Mouse (Mus musculus) neural tube, embryonic 14.5 days (tissue): ENCODE data around the gene Cracr2a. TPM values are rescaled to one million over a fixed set of nuclear protein-coding genes. Genes with fewer than 3 reads are reported as not detected.
A peak's percentile ranks its signal among the peaks of the same experiment; 100 is the strongest.

Experiments used
- ATAC-seq: fragments of 200-750 bp; cut with Nextera tagmentation; 2 replicates; pipeline ENCODE4 v1.8.0; 2017; ENCODE audit warnings: low read depth, mild to moderate bottlenecking, moderate TSS enrichment, moderate library complexity
- H3K27ac ChIP-seq: fragments of 300-500 bp; sonication (generic); 2 replicates; pipeline ENCODE4 v1.5.1; 2014; ENCODE audit warnings: low read depth, mild to moderate bottlenecking, control low read depth, low read length, moderate library complexity, mixed read lengths
- H3K27me3 ChIP-seq: fragments of 300-500 bp; sonication (generic); 2 replicates; pipeline ENCODE4 v1.6.1; 2014; ENCODE audit warnings: low read length; ENCODE audit not compliant: control insufficient read depth, insufficient read depth
- H3K36me3 ChIP-seq: fragments of 300-500 bp; sonication (generic); 2 replicates; pipeline ENCODE4 v1.6.1; 2014; ENCODE audit warnings: low read length, mixed read lengths; ENCODE audit not compliant: control insufficient read depth, insufficient read depth
- H3K4me1 ChIP-seq: fragments of 300-500 bp; sonication (generic); 2 replicates; pipeline ENCODE4 v1.6.1; 2014; ENCODE audit warnings: low read length; ENCODE audit not compliant: control insufficient read depth, insufficient read depth
- H3K4me2 ChIP-seq: fragments of 300-500 bp; sonication (generic); 2 replicates; pipeline ENCODE4 v1.6.1; 2014; ENCODE audit warnings: mild to moderate bottlenecking, low read depth, low read length, control low read depth
- H3K4me3 ChIP-seq: fragments of 300-500 bp; sonication (generic); 2 replicates; pipeline ENCODE4 v1.5.1; 2014; ENCODE audit warnings: low read depth, low read length, control low read depth, mixed read lengths
- H3K9ac ChIP-seq: fragments of 300-500 bp; sonication (generic); replicated peaks from 2 replicates; pipeline ENCODE4 v1.6.1; 2014; ENCODE audit warnings: low read depth, mild to moderate bottlenecking, control low read depth, low read length, mixed read lengths
- H3K9me3 ChIP-seq: fragments of 300-500 bp; sonication (generic); 2 replicates; pipeline ENCODE4 v1.6.1; 2016; ENCODE audit warnings: low read length; ENCODE audit not compliant: control insufficient read depth
- WGBS: fragments of 180-500 bp; shearing (Covaris S2); extraction: QIAGEN DNeasy Blood & Tissue Kit; methylation state at CpG from one replicate; pipeline ENCODE4 v1.1.7; 2014; 5-methylcytosine and 5-hydroxymethylcytosine counted together
- polyA plus RNA-seq: library from polyadenylated mRNA; unstranded; fragments of >200 nt; fragmentation: Nextera tagmentation; extraction: Ambion mirVana; gene quantifications from 2 replicates; pipeline ENCODE4 v1.2.1, GENCODE M21; 2014

Cracr2a gene
- polyA plus RNA-seq, 1 experiment from 2014 or later = 1.4 TPM

GRCm38 (mm10) chr6:127629249-127629648, 68.1 kb downstream of the Cracr2a start:
- no peak for ATAC-seq
- 86% methylated on average over 2 of the region's 2 CpGs for WGBS
- no peak overlapping the region for H3K27ac ChIP-seq

GRCm38 (mm10) chr6:127634858-127635257, 73.7 kb downstream of the Cracr2a start:
- Histone ChIP-seq H3K27ac (no peak overlapping the region), H3K9me3 (no peaks in the 10 kb centered on the region), H3K27me3 (no peaks in the 10 kb centered on the region), H3K4me1 (no peaks in the 10 kb centered on the region), H3K4me2 (no peak overlapping the region), H3K36me3 (no peaks in the 10 kb centered on the region), H3K9ac (no peak overlapping the region), H3K4me3 (no peak overlapping the region)
- WGBS = 71% methylated on average over 2 of the region's 2 CpGs
- no peak for ATAC-seq

More at GRCm38 (mm10) chr6:127629249-127629648, 68.1 kb downstream of the Cracr2a start:
- H3K27me3 ChIP-seq = no peaks in the 10 kb centered on the region
- peaks cover 5% of the 10 kb centered on the region; the same call in 1 of the 2 replicates for H3K4me1 ChIP-seq
- no peaks in the 10 kb centered on the region for H3K9me3 ChIP-seq
- no peaks in the 10 kb centered on the region for H3K36me3 ChIP-seq
- no peak overlapping the region for H3K9ac ChIP-seq
- no peak overlapping the region for H3K4me2 ChIP-seq
- H3K4me3 ChIP-seq = no peak overlapping the region

DNA sequence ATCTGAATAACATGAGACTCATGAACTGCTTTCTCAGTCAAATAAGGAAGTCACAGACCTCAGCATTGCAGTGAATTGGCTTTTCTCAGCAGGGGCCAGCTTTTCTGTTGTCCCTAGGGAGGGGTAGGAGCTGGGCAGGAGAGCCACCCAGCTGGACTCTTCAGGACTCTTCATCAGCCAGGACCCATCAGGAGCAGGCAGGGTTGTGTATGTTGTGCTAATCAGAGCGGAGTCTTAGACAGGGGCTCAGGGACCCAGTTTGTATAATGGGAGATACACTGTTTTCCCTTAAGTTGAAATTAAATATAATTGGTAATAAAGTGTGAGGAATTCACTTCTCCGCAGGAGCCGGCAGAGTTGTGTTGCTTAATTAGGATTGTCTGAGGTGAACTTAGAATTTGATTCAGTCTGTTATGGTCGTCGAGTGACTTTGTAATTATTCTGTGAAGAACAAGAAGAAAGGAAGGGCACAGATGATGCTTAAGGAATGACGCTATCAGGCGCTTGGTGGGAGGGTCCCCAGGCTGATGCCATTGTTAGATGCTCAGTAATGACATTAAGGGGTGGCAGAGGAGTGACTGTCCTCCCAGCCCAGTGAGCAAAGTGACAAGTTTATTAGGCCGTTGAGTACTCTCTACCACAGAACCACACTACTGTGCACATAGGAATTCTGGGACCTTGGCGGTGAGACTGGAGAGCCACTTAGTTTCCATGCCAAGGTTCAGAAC, 74.5 kb downstream of the Cracr2a start:
- Histone ChIP-seq H3K4me3 (no peak overlapping the region), H3K9ac (no peak overlapping the region), H3K27me3 (no peaks in the 10 kb centered on the region), H3K4me1 (no peaks in the 10 kb centered on the region), H3K27ac (no peak overlapping the region), H3K9me3 (no peaks in the 10 kb centered on the region), H3K36me3 (no peaks in the 10 kb centered on the region), H3K4me2 (no peak overlapping the region)
- WGBS = 30% methylated on average over 9 of the region's 9 CpGs
- ATAC-seq = peak; percentile 55; the same call in 1 of the 2 replicates

DNA sequence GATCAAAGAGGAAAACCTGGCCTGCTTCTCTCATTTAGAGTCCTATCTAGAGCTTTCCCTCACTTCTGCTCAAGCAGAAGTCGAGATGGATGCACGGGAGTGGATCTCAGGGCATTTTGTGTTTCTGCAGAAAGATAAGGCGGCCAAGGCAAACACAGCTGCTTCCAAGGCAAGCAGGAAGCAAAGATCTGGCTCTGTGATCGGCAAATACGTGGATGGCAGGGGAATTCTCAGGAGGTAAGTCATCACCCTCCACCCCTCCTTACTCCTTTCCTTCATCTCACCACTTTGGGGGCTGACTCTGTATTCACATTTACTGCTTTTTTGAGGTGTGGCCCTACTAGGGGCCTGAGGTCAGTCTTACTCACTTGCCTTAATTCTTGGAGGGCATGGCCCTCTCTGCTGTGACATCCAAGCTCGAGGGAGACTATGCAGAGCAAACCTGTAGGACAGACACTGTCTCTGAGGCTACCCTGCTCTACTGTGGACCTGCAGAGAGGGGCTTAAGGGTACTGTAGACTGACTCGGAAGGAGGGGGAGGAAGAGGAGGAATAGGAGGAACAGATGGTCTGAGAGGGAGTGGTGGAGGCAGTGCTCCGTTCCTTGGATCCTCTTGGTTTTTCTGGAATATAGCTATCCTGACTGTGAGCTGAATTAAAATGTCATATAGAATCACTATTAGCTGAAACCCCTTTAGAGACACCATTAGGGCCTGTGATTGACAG, 80.1 kb downstream of the Cracr2a start:
- 77% methylated on average over 8 of the region's 8 CpGs for WGBS
- no peaks in the 10 kb centered on the region for H3K36me3 ChIP-seq
- ATAC-seq = no peak

DNA sequence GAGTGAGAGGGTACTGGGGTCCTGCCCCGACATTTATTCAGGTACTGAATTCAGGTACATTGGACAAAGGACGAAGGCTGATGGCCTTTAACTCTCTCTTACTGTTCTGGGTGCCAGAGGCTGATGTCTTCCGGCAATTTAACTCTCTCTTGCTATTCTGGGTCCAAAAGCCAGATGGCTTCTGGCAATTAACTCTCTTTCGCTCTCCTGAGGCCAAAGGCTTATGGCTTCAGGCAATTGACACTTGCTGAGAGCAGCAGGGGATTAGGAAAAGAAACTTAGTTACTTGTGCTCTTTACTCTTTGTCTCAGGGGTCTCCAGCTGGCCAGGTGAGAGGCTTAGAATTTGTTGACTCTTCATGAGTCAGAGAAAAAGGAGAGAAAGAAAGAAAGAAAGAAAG, 94.8 kb downstream of the Cracr2a start:
- H3K4me3 ChIP-seq = no peak overlapping the region
- H3K4me2 ChIP-seq = no peak overlapping the region
- no peaks in the 10 kb centered on the region for H3K4me1 ChIP-seq
- no peak for ATAC-seq
- 15% methylated on average over 4 of the region's 4 CpGs for WGBS
- no peaks in the 10 kb centered on the region for H3K9me3 ChIP-seq
- H3K27ac ChIP-seq = no peak overlapping the region
- no peaks in the 10 kb centered on the region for H3K36me3 ChIP-seq
- H3K27me3 ChIP-seq = no peaks in the 10 kb centered on the region
- no peak overlapping the region for H3K9ac ChIP-seq

More for the DNA sequence above, 80.1 kb downstream of the Cracr2a start:
- H3K4me1 ChIP-seq = no peaks in the 10 kb centered on the region
- H3K9ac ChIP-seq = no peak overlapping the region
- H3K27me3 ChIP-seq = no peaks in the 10 kb centered on the region
- H3K27ac ChIP-seq = no peak overlapping the region
- no peak overlapping the region for H3K4me3 ChIP-seq
- H3K4me2 ChIP-seq = no peak overlapping the region
- H3K9me3 ChIP-seq = no peaks in the 10 kb centered on the region

DNA sequence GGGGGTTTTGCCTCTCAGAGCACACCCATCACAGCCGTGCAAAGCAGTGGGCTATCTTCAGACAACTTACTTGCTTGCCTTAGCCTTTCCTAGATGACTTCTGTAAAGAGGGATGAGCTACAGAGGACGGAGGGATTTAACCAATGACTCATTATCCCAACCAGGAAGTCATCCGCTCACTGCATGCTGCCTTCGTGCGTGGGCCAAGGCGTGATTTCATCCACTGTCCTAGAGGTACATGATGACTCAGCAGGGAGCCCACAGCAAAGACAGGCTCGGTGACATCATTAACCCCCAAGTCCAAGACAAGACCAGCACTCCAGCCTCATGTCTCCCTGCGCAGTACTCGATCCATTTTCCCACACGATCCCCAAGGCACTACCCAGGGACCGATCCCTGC, 96.0 kb downstream of the Cracr2a start:
- ATAC-seq = no peak
- H3K9ac ChIP-seq = no peak overlapping the region
- H3K4me3 ChIP-seq = no peak overlapping the region
- H3K36me3 ChIP-seq = no peaks in the 10 kb centered on the region
- 95% methylated on average over 11 of the region's 11 CpGs for WGBS
- no peak overlapping the region for H3K4me2 ChIP-seq
- no peaks in the 10 kb centered on the region for H3K27me3 ChIP-seq
- no peaks in the 10 kb centered on the region for H3K9me3 ChIP-seq
- H3K27ac ChIP-seq = no peak overlapping the region
- no peaks in the 10 kb centered on the region for H3K4me1 ChIP-seq

GRCm38 (mm10) chr6:127659472-127659871, 98.3 kb downstream of the Cracr2a start:
- Histone ChIP-seq H3K36me3 (no peaks in the 10 kb centered on the region), H3K4me1 (no peaks in the 10 kb centered on the region; the same call in 1 of the 2 replicates), H3K27ac (no peak overlapping the region), H3K4me2 (no peak overlapping the region), H3K9ac (no peak overlapping the region), H3K9me3 (no peaks in the 10 kb centered on the region), H3K27me3 (no peaks in the 10 kb centered on the region), H3K4me3 (no peak overlapping the region)
- no peak for ATAC-seq
- WGBS = 59% methylated on average over 5 of the region's 5 CpGs

GRCm38 (mm10) chr6:127659966-127660365, 98.8 kb downstream of the Cracr2a start:
- 82% methylated on average over 4 of the region's 4 CpGs for WGBS
- H3K27ac ChIP-seq = no peak overlapping the region
- H3K4me3 ChIP-seq = no peak overlapping the region
- no peak overlapping the region for H3K9ac ChIP-seq
- no peaks in the 10 kb centered on the region; the same call in 1 of the 2 replicates for H3K4me1 ChIP-seq
- H3K9me3 ChIP-seq = no peaks in the 10 kb centered on the region
- no peaks in the 10 kb centered on the region for H3K27me3 ChIP-seq
- no peak for ATAC-seq
- H3K36me3 ChIP-seq = no peaks in the 10 kb centered on the region
- H3K4me2 ChIP-seq = no peak overlapping the region

DNA sequence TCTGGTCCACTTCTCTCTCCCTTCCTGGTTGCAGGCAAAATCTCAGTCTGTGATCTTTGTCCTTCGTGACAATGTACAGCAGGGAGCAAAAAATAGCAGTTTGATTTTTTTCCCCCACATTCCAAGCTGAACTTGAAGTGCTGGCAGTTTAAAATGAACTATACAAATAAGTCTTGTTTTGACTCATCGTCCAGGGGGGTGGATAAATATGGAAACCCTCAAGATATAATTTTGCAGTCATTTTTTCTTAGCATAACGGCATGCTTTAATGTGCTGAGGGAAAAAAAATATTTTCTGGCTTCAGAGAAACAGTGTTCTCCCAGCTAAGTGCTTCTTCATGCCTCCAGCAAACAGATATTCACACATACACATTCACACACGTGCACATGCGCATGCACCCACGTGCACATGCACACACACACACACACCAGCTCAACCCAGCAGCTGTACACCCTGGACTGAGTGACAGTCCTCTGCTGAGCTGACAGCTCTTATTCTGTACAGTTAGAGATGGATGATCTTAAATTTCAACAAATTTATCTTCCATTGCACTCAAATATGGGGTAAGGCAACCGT, 100.7 kb downstream of the Cracr2a start:
- Histone ChIP-seq H3K9me3 (no peaks in the 10 kb centered on the region), H3K27me3 (no peaks in the 10 kb centered on the region), H3K4me2 (no peak overlapping the region), H3K4me1 (no peaks in the 10 kb centered on the region; the same call in 1 of the 2 replicates), H3K27ac (no peak overlapping the region), H3K4me3 (no peak overlapping the region), H3K36me3 (no peaks in the 10 kb centered on the region), H3K9ac (no peak overlapping the region)
- 86% methylated on average over 7 of the region's 7 CpGs for WGBS
- no peak for ATAC-seq
